8 mouse cellular contexts compared by ENCODE assay signal in the genomic region with DNA sequence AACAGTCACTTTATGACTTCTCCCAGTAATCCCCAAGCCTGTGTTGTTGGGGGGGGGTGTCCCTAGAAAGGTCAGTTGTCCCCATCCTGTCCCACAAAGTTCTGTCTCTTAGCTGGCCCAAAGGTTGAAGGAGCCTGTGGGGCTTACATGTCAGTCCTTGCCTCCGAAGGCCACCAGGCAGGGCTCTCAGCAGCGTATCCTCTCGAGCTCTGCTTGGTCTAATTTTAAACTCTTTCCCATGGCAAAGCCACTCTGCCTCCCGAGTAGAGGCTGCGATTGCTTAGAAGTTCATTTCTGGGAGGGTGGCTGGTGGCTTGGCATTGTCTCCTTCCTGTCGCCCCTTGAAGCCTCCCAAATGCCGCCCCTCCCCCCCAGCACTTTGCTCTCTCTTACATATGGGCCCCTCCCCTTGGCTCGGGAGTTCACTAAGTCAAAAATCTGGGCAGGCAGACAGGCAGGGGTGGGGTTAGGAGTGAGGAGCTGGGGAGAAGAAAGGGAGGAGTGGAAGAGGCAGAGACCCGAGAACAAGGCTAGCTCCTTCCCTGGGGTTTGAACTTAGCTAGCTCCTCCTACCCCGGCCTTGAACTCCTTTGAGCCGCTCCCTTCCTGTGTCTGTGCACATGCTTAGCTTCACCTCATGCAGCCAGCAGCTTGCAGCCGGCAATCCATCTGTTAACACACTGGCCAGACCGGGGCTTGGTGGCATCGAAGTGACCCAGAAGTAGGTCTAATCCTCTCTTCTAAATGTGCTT.
DNase-seq lines count a peak whose midpoint lies in the region; ATAC-seq lines count a peak whose summit lies in the region.

No protein-coding gene starts in this region.

- H3K4me2 ChIP-seq in hindbrain, embryonic 12.5 days (replicated peaks) = 0 out of 2 replicates have a peak overlapping the region, but pooled peaks have one; percentile 9
- peak overlapping the region; percentile 31 for H3K4me2 ChIP-seq in limb, embryonic 15.5 days

- H3K27me3 ChIP-seq in hindbrain, embryonic 12.5 days = peaks cover 4% of the 10 kb centered on the region; the same call in 1 of the 2 replicates
- no peaks in the 10 kb centered on the region for H3K27me3 ChIP-seq in limb, embryonic 15.5 days

- H3K4me1 ChIP-seq in hindbrain, embryonic 12.5 days = peaks cover 55% of the 10 kb centered on the region
- peaks cover 68% of the 10 kb centered on the region for H3K4me1 ChIP-seq in limb, embryonic 15.5 days

- H3K27ac ChIP-seq in hindbrain, embryonic 12.5 days = peak overlapping the region; percentile 40; the same call in 1 of the 2 replicates
- peak overlapping the region; percentile 79 for H3K27ac ChIP-seq in limb, embryonic 15.5 days

- ATAC-seq in hindbrain, embryonic 12.5 days (ENCODE audit: low FRiP score) = 0 out of 2 replicates have a peak, but pooled peaks have one; percentile 9
- peak; percentile 62 for ATAC-seq in limb, embryonic 15.5 days (ENCODE audit: insufficient number of reproducible peaks, low FRiP score, low TSS enrichment, low read depth)

- no peak overlapping the region for H3K9ac ChIP-seq in hindbrain, embryonic 12.5 days
- no peak overlapping the region for H3K9ac ChIP-seq in limb, embryonic 15.5 days

- no peak overlapping the region for H3K4me3 ChIP-seq in hindbrain, embryonic 12.5 days
- no peak overlapping the region for H3K4me3 ChIP-seq in limb, embryonic 15.5 days

- peak; percentile 9 to 10 for DNase-seq in spleen, adult 18-20 months
- DNase-seq in spleen, postnatal 14 days (ENCODE audit: low spot score in 2 of 2) = no peak
- peak; percentile 28 for DNase-seq in forelimb bud, embryonic 11.5 days (ENCODE audit: low read depth, low spot score)
- peak; percentile 14 for DNase-seq in naive thymus-derived CD4-positive, alpha-beta T cell, adult 2 months (ENCODE audit: low read depth)
- peak; percentile 16 to 62 for DNase-seq in urinary bladder, adult 18-20 months (ENCODE audit: low spot score in 2 of 2)
- no peak for DNase-seq in layer of hippocampus, postnatal 25 days (ENCODE audit: extremely low spot score in 1 of 2, low spot score in 1 of 2)

- 16% methylated on average over 14 of the region's 14 CpGs for WGBS in hindbrain, embryonic 12.5 days
- WGBS in limb, embryonic 15.5 days = 7% methylated on average over 14 of the region's 14 CpGs

- H3K36me3 ChIP-seq in hindbrain, embryonic 12.5 days = no peaks in the 10 kb centered on the region
- H3K36me3 ChIP-seq in limb, embryonic 15.5 days = no peaks in the 10 kb centered on the region

- H3K9me3 ChIP-seq in hindbrain, embryonic 12.5 days (replicated peaks) = no peaks in the 10 kb centered on the region
- H3K9me3 ChIP-seq in limb, embryonic 15.5 days = no peaks in the 10 kb centered on the region

Comparison
In these comparisons a context has a peak if more than half of its experiments do, and no peak if none do; other contexts are left out.
1. DNase-seq: peak in spleen, adult 18-20 months (2 of 2), forelimb bud, embryonic 11.5 days (single experiment), naive thymus-derived CD4-positive, alpha-beta T cell, adult 2 months (single experiment) and urinary bladder, adult 18-20 months (2 of 2); none in spleen, postnatal 14 days (0 of 2) and layer of hippocampus, postnatal 25 days (0 of 2).